Mouse (Mus musculus) neural tube, embryonic 12.5 days (tissue): ENCODE measurements around the gene Dpf2. TPM values are rescaled to one million over a fixed set of nuclear protein-coding genes. Genes with fewer than 3 reads are reported as not detected.

ENCODE experiments used
- ATAC-seq: fragments of 200-750 bp; cut with Nextera tagmentation; 2 replicates; pipeline ENCODE4 v1.8.0; 2017; ENCODE audit warnings: low read depth, mild to moderate bottlenecking, moderate TSS enrichment, moderate library complexity; ENCODE audit not compliant: low FRiP score
- H3K27ac ChIP-seq: fragments of 300-500 bp; sonication (generic); 2 replicates; pipeline ENCODE4 v1.5.1; 2016
- H3K27me3 ChIP-seq: fragments of 300-500 bp; sonication (generic); replicated peaks from 2 replicates; pipeline ENCODE4 v1.6.1; 2016; ENCODE audit warnings: mild to moderate bottlenecking
- H3K36me3 ChIP-seq: fragments of 300-500 bp; sonication (generic); 2 replicates; pipeline ENCODE4 v1.6.1; 2016; ENCODE audit warnings: mild to moderate bottlenecking
- H3K4me1 ChIP-seq: fragments of 300-500 bp; sonication (generic); 2 replicates; pipeline ENCODE4 v1.6.1; 2016
- H3K4me2 ChIP-seq: fragments of 300-500 bp; sonication (generic); replicated peaks from 2 replicates; pipeline ENCODE4 v1.6.1; 2016; ENCODE audit warnings: mild to moderate bottlenecking
- H3K4me3 ChIP-seq: fragments of 300-500 bp; sonication (generic); 2 replicates; pipeline ENCODE4 v1.5.1; 2016
- H3K9ac ChIP-seq: fragments of 300-500 bp; sonication (generic); 2 replicates; pipeline ENCODE4 v1.6.1; 2016; ENCODE audit warnings: mild to moderate bottlenecking
- H3K9me3 ChIP-seq: fragments of 300-500 bp; sonication (generic); 2 replicates; pipeline ENCODE4 v1.6.1; 2016; ENCODE audit warnings: mild to moderate bottlenecking
- WGBS: fragments of 180-500 bp; shearing (Covaris S2); methylation state at CpG from one replicate; pipeline ENCODE4 v1.1.7; 2016; 5-methylcytosine and 5-hydroxymethylcytosine counted together
- polyA plus RNA-seq: library from polyadenylated mRNA; unstranded; fragments of >200 nt; fragmentation: Nextera tagmentation; extraction: Ambion mirVana; gene quantifications from 2 replicates; pipeline ENCODE4 v1.2.1, GENCODE M21; 2016

Dpf2 gene
- polyA plus RNA-seq, 1 experiment from 2014 or later, result 174 TPM

- no peak overlapping the region for H3K27ac ChIP-seq
- WGBS, result 90% methylated on average over 7 of the region's 7 CpGs
- H3K4me1 ChIP-seq, result no peaks in the 10 kb centered on the region
- H3K36me3 ChIP-seq, result peaks cover 56% of the 10 kb centered on the region
- H3K4me3 ChIP-seq, result no peak overlapping the region
- H3K9ac ChIP-seq, result no peak overlapping the region
- no peaks in the 10 kb centered on the region for H3K27me3 ChIP-seq
- no peak overlapping the region for H3K4me2 ChIP-seq
- no peaks in the 10 kb centered on the region for H3K9me3 ChIP-seq
- ATAC-seq, result no peak
Observed at GRCm38 (mm10) chr19:5945027-5945426, 32.2 kb upstream of the Dpf2 start.

GRCm38 (mm10) chr19:5944145-5944544 lies 31.3 kb upstream of the Dpf2 start:
- WGBS, result 77% methylated on average over 8 of the region's 8 CpGs
- no peaks in the 10 kb centered on the region for H3K27me3 ChIP-seq
- H3K36me3 ChIP-seq, result peaks cover 49% of the 10 kb centered on the region
- no peak overlapping the region for H3K4me3 ChIP-seq
- no peak overlapping the region for H3K9ac ChIP-seq
- no peak overlapping the region for H3K4me2 ChIP-seq
- no peaks in the 10 kb centered on the region for H3K4me1 ChIP-seq
- H3K27ac ChIP-seq, result no peak overlapping the region
- H3K9me3 ChIP-seq, result no peaks in the 10 kb centered on the region
- no peak for ATAC-seq

GRCm38 (mm10) chr19:5943404-5943803 lies 30.6 kb upstream of the Dpf2 start:
- 0 out of 2 replicates have a peak overlapping the region, but pooled peaks have one; percentile 13 for H3K9ac ChIP-seq
- H3K9me3 ChIP-seq, result no peaks in the 10 kb centered on the region
- no peak overlapping the region for H3K4me2 ChIP-seq
- WGBS, result 93% methylated on average over 15 of the region's 15 CpGs
- no peak overlapping the region for H3K27ac ChIP-seq
- H3K4me1 ChIP-seq, result 0 out of 2 replicates have a peak, but pooled peaks cover 3% of the 10 kb centered on the region
- H3K27me3 ChIP-seq, result no peaks in the 10 kb centered on the region
- peaks cover 42% of the 10 kb centered on the region for H3K36me3 ChIP-seq
- H3K4me3 ChIP-seq, result no peak overlapping the region
- no peak for ATAC-seq

DNA sequence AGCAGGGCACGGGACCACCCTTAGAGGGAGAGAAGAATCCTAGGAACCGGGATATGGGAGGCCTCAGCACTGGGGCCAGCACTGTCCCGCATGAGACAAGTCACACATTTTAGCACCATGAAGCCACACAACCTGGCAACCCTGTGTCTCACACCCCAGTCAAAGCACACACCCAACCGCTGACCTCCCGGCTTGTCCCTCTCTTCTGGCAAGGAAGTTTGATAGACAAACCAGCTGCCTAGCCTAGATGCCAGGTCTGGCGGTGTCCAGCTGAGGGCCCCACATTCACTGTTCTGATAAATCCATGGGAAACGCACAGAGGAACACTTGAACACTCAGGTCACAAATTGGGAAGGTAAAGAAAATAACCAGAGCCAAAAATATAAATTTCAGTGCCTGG lies 29.8 kb upstream of the Dpf2 start:
- H3K4me2 ChIP-seq, result no peak overlapping the region
- H3K27me3 ChIP-seq, result no peaks in the 10 kb centered on the region
- no peak overlapping the region for H3K4me3 ChIP-seq
- no peaks in the 10 kb centered on the region for H3K9me3 ChIP-seq
- H3K36me3 ChIP-seq, result peaks cover 36% of the 10 kb centered on the region
- H3K9ac ChIP-seq, result no peak overlapping the region
- no peak for ATAC-seq
- WGBS, result 93% methylated on average over 7 of the region's 7 CpGs
- H3K27ac ChIP-seq, result no peak overlapping the region
- H3K4me1 ChIP-seq, result peaks cover 11% of the 10 kb centered on the region; the same call in 1 of the 2 replicates

- no peak for ATAC-seq
- Histone ChIP-seq H3K9ac (no peak overlapping the region), H3K9me3 (no peaks in the 10 kb centered on the region), H3K27ac (no peak overlapping the region), H3K36me3 (peaks cover 28% of the 10 kb centered on the region), H3K4me1 (peaks cover 17% of the 10 kb centered on the region; the same call in 1 of the 2 replicates), H3K4me2 (no peak overlapping the region), H3K4me3 (no peak overlapping the region), H3K27me3 (no peaks in the 10 kb centered on the region)
- WGBS, result 92% methylated on average over 10 of the region's 10 CpGs
Observed at GRCm38 (mm10) chr19:5940656-5941055, 27.8 kb upstream of the Dpf2 start.

- no peak overlapping the region for H3K4me3 ChIP-seq
Observed at GRCm38 (mm10) chr19:5940173-5940572, 27.4 kb upstream of the Dpf2 start.

DNA sequence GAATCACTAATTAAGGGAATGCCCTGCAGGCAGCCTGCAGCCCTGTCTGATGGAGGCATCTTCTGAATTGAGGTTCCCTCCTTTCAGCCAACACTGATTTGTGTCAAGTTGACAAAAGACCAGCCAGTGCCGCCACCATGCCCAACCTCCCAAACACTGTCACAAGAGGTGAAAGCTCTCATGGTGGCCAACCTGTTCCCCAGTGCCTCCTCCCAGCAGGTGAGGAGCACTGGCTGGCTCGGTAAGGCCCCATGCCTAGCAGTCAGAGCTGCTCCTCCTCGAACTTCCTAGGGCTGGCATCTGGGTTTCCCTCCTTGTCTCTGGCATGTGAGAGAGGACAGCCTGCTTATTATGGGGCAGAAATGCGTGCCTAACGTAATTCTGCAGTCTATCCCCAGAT lies 26.9 kb upstream of the Dpf2 start:
- Histone ChIP-seq H3K36me3 (peaks cover 22% of the 10 kb centered on the region), H3K4me1 (peaks cover 17% of the 10 kb centered on the region; the same call in 1 of the 2 replicates), H3K27me3 (no peaks in the 10 kb centered on the region), H3K4me3 (no peak overlapping the region), H3K27ac (no peak overlapping the region), H3K4me2 (no peak overlapping the region), H3K9me3 (no peaks in the 10 kb centered on the region), H3K9ac (no peak overlapping the region)
- 87% methylated on average over 5 of the region's 5 CpGs for WGBS
- ATAC-seq, result no peak

More at GRCm38 (mm10) chr19:5940173-5940572, 27.4 kb upstream of the Dpf2 start:
- H3K27me3 ChIP-seq, result no peaks in the 10 kb centered on the region
- no peaks in the 10 kb centered on the region for H3K9me3 ChIP-seq
- peaks cover 26% of the 10 kb centered on the region for H3K36me3 ChIP-seq
- H3K9ac ChIP-seq, result no peak overlapping the region
- ATAC-seq, result no peak
- peaks cover 17% of the 10 kb centered on the region; the same call in 1 of the 2 replicates for H3K4me1 ChIP-seq
- 73% methylated on average over 4 of the region's 4 CpGs for WGBS
- no peak overlapping the region for H3K27ac ChIP-seq
- H3K4me2 ChIP-seq, result no peak overlapping the region

GRCm38 (mm10) chr19:5938516-5938915 lies 25.7 kb upstream of the Dpf2 start:
- 86% methylated on average over 6 of the region's 6 CpGs for WGBS
- peaks cover 22% of the 10 kb centered on the region for H3K36me3 ChIP-seq
- H3K4me1 ChIP-seq, result peaks cover 17% of the 10 kb centered on the region; the same call in 1 of the 2 replicates
- H3K27me3 ChIP-seq, result no peaks in the 10 kb centered on the region
- H3K9ac ChIP-seq, result no peak overlapping the region
- H3K9me3 ChIP-seq, result no peaks in the 10 kb centered on the region
- ATAC-seq, result no peak
- no peak overlapping the region for H3K4me2 ChIP-seq
- H3K27ac ChIP-seq, result no peak overlapping the region
- no peak overlapping the region for H3K4me3 ChIP-seq

DNA sequence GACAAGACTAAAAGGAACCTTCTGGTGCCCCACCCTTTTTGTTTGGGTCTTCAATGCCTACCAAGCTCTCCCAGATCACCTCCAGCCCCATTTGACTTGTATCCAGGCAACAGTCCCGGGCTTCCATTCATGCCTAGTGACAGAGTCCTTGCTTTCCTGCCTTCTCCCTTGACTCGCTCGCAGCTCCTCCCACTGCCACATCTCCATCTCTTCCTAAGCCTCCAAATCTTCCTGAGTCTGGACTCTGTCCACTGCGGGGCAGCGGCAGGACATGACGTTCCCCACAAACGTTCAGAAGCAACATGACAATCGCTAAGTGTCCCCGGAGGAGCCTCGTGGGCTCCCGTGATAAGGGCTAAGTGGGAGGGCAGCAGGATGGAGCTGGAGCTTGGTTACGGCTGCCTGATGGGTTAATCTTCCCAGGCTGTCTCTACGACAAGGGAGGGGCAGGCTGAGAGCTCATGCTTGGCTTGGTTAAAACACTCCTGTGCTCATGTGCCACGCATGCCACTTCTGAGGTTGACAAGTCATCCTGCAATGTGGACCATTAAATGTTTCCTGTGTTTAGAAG lies 25.1 kb upstream of the Dpf2 start:
- no peak overlapping the region for H3K4me3 ChIP-seq

GRCm38 (mm10) chr19:5937095-5937835 lies 24.5 kb upstream of the Dpf2 start:
- Histone ChIP-seq H3K27ac (peak overlapping the region; percentile 26; the same call in 1 of the 2 replicates), H3K4me2 (peak overlapping the region; percentile 32; the same call in 1 of the 2 replicates), H3K9ac (no peak overlapping the region), H3K4me3 (no peak overlapping the region), H3K4me1 (peaks cover 17% of the 10 kb centered on the region; the same call in 1 of the 2 replicates), H3K27me3 (no peaks in the 10 kb centered on the region), H3K36me3 (peaks cover 10% of the 10 kb centered on the region), H3K9me3 (no peaks in the 10 kb centered on the region)
- WGBS, result 71% methylated on average over 21 of the region's 21 CpGs
- ATAC-seq, result no peak

More for the DNA sequence above, 25.1 kb upstream of the Dpf2 start:
- Histone ChIP-seq H3K4me2 (peak overlapping the region; percentile 32; the same call in 1 of the 2 replicates), H3K9ac (no peak overlapping the region), H3K27ac (no peak overlapping the region), H3K9me3 (no peaks in the 10 kb centered on the region), H3K36me3 (peaks cover 16% of the 10 kb centered on the region), H3K4me1 (peaks cover 17% of the 10 kb centered on the region; the same call in 1 of the 2 replicates), H3K27me3 (no peaks in the 10 kb centered on the region)
- WGBS, result 38% methylated on average over 14 of the region's 14 CpGs
- ATAC-seq, result no peak

DNA sequence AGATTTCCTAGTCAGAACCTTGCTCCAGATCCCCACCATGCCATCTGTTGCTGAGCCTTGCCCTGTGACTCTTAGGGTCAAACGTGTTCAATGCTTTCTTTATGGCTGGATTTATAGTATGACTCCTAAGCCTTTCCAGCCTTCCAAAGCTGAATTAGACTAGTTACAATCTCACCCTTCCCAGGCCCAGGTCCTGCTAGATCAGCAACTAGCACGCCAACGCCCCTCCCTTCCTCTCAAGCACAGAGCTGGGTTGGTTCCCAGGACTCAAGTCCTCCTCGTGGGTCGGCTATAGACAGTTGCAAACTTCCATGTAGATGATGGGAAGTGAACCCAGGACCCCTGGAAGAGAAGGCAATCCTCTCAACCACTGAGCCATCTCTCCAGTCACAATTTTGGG lies 22.9 kb upstream of the Dpf2 start:
- WGBS, result 81% methylated on average over 5 of the region's 5 CpGs
- H3K36me3 ChIP-seq, result no peaks in the 10 kb centered on the region; the same call in 1 of the 2 replicates

DNA sequence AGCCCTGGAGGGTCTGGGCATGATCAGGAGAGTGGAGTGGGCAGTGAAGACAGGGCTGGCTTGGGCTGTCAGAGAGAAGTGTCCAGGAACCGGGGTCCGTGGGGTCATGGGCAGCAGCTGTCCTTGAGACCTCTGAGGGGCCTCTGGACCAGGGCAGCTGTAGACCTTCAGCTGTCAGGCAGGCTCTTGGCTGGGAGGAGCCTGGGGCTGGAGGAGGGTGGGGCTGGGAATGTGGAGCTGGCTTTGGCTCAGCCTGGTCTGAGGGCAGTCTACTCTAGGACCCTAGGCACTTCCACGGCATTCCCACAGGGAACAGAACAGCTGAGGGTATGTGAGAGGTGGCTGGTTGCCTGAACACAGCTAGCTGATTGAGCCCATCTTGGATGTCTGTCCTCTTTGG lies 22.5 kb upstream of the Dpf2 start:
- ATAC-seq, result no peak
- H3K4me1 ChIP-seq, result peaks cover 17% of the 10 kb centered on the region; the same call in 1 of the 2 replicates

More for the DNA sequence above, 22.9 kb upstream of the Dpf2 start:
- Histone ChIP-seq H3K27me3 (no peaks in the 10 kb centered on the region), H3K4me2 (no peak overlapping the region), H3K9me3 (no peaks in the 10 kb centered on the region), H3K4me1 (peaks cover 17% of the 10 kb centered on the region; the same call in 1 of the 2 replicates), H3K27ac (no peak overlapping the region), H3K9ac (no peak overlapping the region), H3K4me3 (no peak overlapping the region)
- no peak for ATAC-seq

More for the DNA sequence above, 22.5 kb upstream of the Dpf2 start:
- H3K4me3 ChIP-seq, result no peak overlapping the region
- H3K36me3 ChIP-seq, result no peaks in the 10 kb centered on the region; the same call in 1 of the 2 replicates
- no peak overlapping the region for H3K27ac ChIP-seq
- no peak overlapping the region for H3K4me2 ChIP-seq
- 66% methylated on average over 3 of the region's 3 CpGs for WGBS
- H3K27me3 ChIP-seq, result no peaks in the 10 kb centered on the region
- H3K9ac ChIP-seq, result no peak overlapping the region
- no peaks in the 10 kb centered on the region for H3K9me3 ChIP-seq
